Mouse (Mus musculus) left cerebral cortex, postnatal 14 days (tissue): ENCODE results near the gene Nostrin. TPM values are rescaled to one million over a fixed set of nuclear protein-coding genes. Genes with fewer than 3 reads are reported as not detected.

ENCODE experiments used
- DNase-seq, 2 experiments: peaks; one replicate each; pipeline ENCODE4 v3.0.0; 2021 to 2022; ENCODE audit warnings: low spot score in 2 of 2, mixed read lengths in 1 of 2
- intact Hi-C: fragments of 180-260 bp; cut with DNase I; formaldehyde crosslinking; loops from one replicate; pipeline ENCODE4 v1.15.1; 2025
- total RNA-seq, 2 experiments: library from RNA; stranded (reverse); gene quantifications; 2 replicates each; pipeline ENCODE4 v1.2.3; 2021

Gene Nostrin
- total RNA-seq, 2 experiments from 2014 or later = 4.7 to 7.6 TPM

DNA sequence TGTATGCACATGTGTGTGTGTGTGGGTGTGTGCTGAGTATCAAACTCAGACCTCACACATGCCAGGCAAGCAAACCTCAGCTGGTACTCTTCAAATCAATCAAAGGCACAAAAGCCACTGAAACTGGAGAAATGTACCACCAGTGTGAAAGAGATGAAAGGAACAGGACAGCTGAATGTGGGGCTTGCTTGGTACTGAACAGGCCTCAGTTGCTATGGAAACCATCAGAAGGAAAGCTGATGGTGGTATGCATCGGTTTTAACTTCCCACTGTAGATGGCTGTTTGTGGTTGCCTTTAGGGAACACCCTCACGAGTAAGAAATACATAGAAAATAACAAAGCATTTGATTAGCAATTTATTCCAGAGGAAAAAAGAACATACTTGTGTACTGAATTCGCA, 10.2 kb upstream of the Nostrin start:
- no peak for DNase-seq
- intact Hi-C loops = no loop called here

DNA sequence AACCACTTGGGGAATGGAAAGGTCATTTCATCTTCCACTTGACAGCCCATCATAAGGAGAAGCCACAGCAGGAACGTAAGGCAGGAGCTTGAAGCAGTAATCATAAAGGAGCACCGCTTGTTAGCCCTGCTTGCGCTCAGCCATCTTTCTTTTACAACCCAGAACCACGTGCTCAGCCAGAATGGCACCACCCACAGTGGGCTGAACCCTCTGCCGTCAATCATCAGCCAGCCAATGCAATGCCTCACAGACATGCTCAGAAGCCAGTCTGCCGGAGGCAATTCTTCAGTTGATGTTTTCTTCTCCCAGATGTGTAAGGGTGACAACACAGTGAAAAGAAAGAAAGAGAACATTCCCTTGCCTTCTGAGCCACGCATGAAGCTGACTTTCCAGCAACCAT, 7.3 kb upstream of the Nostrin start:
- intact Hi-C loops = no loop called here
- no peak for DNase-seq

DNA sequence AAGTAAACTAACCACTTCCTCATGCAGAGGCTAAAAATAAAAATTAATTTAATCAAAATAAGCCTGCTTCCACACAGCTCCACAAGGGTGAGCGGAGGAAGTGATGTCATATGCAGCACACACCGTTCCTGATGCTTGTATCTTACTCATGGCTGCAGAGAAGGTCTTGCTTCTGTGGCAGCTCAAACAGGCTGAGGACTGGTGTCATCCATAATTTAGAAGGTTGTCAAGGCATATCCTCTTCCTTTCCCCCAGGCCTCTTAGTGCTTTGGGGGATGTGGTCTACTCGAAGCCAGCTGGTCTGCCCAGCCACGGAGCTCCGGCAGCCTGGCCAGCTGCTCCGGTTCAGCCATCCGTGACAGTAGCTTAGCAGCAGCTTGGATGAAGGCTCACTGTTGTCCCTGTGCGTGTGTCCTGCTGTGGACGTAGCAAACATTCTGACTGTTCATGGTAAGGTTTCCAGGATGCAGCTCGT, 6.6 kb upstream of the Nostrin start:
- intact Hi-C loops = no loop called here
- DNase-seq = no peak

DNA sequence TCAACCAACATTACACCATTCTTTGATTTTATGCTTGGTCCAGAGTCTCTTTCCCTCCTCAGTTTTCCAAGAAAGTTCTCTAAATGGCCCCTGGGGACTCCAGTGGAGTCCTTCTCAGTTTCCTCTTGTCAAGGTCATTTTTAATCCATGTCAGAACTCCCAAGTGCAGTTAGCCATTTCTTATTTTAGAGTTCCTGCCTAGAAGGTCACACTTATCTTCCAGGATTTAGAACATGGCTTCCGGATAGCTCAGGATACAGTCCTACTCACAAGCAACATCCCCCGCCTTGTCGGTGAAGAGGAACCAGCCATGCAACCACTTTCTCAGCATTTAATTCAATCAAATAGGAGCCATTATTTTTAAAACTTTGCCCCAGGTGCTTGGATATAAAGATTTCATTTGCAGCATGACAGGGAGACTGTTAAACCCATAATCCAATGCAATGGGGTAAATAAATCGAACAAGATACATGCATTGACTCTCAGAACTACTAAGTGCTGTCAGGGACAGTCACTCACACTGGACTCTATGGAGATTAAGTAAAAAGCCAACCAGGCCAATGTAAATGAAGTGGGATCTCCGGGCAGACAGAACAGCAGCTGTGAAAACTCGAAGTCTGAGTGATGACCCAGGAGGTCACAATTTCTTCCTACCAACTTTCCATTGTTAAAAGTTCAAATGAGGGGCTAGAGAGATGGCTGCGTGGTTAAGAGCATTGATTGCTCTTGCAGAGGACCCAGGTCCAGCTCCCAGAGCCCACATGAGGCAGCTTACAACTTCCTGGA, 6.0 kb upstream of the Nostrin start:
- intact Hi-C loops = no loop called here

GRCm38 (mm10) chr2:69132046-69132445, 3.6 kb upstream of the Nostrin start:
- intact Hi-C loops = no loop called here
- no peak for DNase-seq

More for the DNA sequence above, 6.0 kb upstream of the Nostrin start:
- DNase-seq = no peak

- intact Hi-C loops = no loop called here
- no peak for DNase-seq
These were observed 3.0 kb upstream of the Nostrin start for GRCm38 (mm10) chr2:69132488-69133040.

- intact Hi-C loops = no loop called here
- no peak for DNase-seq
These were observed 1.4 kb upstream of the Nostrin start for GRCm38 (mm10) chr2:69134186-69134585.

DNA sequence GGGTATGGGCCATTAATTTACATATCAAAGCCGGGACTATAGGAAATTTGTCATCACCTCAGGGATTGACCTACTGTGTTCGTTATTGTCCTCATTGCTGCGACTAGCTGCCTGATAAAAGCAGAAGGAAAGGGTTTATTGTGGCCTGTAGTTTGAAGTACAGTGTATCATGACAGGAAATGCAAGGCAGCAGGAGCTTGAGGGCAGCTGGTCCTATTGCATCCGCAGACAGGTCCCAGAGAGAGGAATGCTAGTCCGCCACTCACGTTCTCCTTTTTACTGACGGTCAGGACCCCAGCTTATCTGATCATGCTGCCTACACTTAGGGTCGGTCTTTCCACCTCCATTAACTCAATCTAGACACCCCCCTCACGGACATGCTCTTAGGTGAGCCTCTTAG, 663 bp upstream of the Nostrin start:
- intact Hi-C loops = no loop called here
- DNase-seq = no peak

DNA sequence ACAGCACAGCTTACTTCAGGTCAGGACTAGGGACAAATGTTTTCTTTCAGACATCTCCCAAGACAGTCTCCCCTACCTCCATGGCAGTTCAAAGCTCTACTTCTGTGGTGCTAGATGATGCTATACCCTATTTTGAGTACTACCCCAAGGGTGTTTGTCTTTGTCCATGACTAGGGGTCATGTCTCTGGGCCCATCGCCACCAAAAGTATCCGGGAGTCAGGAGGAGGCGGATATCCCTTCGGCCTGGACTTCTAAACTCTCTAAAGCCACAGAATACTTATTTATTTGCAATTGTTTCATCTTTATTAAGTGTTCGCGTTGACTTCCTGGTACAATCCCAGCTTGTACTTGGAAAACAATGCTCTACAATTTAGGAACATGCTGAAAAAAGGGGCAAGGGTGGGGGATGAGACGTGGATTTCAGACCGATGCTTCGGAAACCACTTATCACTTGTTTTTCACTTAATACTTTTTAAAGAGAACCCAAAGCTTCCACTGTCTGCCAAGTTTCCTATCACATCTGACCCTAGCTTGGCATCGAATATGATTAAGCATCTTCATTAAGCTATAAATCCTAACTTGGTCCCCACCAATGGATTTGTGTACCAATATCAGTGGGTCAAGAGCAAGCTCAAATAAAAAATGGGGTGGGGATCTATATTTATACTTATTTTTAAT, 1.9 kb downstream of the Nostrin start:
- intact Hi-C loops = no loop called here

GRCm38 (mm10) chr2:69138759-69139158, 3.2 kb downstream of the Nostrin start:
- peak in 1 of 2 experiments; percentile 18 for DNase-seq
- intact Hi-C loops = no loop called here

More for the DNA sequence above, 1.9 kb downstream of the Nostrin start:
- DNase-seq = no peak

DNA sequence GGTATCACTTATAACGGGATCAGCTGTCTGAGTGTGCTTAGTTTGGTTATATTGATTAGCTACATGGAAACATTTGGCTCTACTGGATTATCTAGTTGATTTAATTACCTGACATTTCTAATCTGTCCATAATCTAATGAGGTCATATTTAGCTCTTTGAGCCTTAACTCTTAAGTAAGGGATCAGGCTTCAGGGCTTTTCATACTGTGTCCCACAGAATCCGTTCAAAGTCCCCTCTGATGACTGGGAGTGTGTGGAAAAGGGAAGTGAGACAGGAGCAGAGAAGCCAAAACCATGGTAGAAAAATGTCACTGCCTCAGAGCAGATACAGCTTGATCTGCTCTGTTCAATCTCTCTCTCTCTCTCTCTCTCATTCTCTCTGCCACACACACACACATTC, 4.6 kb downstream of the Nostrin start:
- DNase-seq = no peak
- intact Hi-C loops = no loop called here

- no peak for DNase-seq
- intact Hi-C loops = no loop called here
These were observed 5.2 kb downstream of the Nostrin start for GRCm38 (mm10) chr2:69140816-69141215.

DNA sequence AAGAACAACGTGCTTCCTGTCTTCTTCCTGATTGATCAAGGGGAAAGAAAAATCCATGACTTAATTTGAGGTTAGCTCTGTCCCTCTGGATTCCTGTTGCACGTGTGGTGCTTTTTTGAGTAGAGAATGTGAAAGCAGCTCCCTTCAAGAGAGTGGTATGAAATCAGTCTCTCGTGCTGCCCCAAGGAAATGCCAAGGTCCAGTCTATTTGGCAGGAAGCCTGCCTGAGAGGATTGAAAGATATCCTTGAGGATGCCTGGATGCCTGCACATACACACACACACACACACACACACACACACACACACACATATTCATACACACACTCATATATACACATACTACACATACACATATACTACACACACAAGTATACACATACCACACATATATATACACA, 13.1 kb downstream of the Nostrin start:
- DNase-seq = no peak
- intact Hi-C loops = no loop called here

- intact Hi-C loops = no loop called here
- DNase-seq = no peak
These were observed 13.6 kb downstream of the Nostrin start for GRCm38 (mm10) chr2:69149154-69149553.

GRCm38 (mm10) chr2:69150841-69151240, 15.2 kb downstream of the Nostrin start:
- intact Hi-C loops = no loop called here

GRCm38 (mm10) chr2:69155861-69156260, 20.3 kb downstream of the Nostrin start:
- intact Hi-C loops = no loop called here
- no peak for DNase-seq

More at GRCm38 (mm10) chr2:69150841-69151240, 15.2 kb downstream of the Nostrin start:
- no peak for DNase-seq

- no peak for DNase-seq
- intact Hi-C loops = no loop called here
These were observed 20.7 kb downstream of the Nostrin start for GRCm38 (mm10) chr2:69156283-69156682.

DNA sequence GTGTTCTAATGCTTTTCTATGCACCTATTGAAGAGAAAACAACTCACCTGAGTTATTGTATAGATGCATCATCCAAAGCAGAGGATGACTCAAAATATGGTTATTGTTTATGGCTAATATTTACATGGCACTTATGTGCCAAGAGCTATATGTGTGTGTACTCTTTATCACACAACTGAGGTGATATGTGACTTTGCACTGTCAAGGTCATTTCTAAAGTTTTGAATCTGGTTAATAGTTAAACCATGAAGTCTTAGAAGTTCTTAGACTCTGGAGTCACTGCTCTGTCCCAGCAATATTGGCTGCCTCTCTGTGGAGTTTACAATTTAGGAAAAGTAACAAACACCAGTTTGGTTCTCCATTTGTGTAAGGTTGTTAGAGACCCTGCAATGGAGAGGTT, 23.3 kb downstream of the Nostrin start:
- intact Hi-C loops = no loop called here

DNA sequence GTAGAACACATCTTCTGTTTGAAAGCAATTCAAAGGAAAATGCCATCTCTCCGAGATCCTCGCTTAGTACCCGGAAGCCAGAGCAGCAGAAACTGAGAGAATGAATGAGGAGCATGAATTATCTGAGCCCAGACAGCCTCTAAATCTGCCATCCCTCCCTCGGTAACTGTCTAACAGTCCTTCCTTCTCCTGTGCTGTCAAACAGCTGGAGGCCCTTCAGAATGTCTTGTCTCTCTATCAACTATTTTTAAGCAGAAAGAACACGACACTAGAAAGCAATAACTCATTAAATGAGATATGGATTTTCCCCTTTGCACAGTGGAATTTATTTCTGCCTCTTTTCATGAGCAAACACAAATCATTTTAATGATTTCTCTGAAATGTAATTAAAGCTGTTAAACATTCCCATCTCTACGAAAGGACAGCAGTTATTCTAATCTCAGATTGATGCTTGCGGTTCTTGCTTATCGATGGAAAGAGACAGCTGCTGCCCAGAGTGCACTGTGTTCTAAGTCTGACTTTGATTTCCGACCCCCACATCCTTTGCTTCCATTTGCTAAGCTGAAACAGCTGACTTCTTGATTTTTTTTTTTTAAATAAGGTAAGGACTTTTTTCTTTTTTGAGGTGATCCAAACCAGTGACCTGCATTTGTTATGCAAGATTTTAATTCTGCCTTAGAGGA, 34.9 kb downstream of the Nostrin start:
- DNase-seq = no peak
- intact Hi-C loops = no loop called here

More for the DNA sequence above, 23.3 kb downstream of the Nostrin start:
- DNase-seq = no peak

DNA sequence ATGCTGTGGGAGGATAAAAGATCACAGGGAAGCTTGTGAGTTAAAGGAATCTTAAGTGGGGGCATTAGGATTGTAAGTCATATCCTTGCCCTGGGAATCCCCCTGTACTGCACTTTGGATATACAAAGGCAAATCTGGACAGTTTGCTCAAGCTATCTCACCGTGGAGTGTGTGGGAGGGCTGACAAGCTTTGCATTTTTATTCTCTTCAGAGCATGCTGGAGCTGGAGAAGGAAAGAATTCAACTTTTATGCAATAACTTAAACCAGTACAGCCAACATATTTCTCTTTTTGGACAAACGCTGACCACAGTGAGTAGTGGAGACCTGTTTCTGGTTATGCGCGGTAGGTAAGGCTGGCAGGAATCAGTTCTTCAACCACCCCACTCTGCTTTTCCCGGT, 39.7 kb downstream of the Nostrin start:
- intact Hi-C loops = no loop called here
- DNase-seq = peak; percentile 30 to 38
